ENCODE assay signal across 25 mouse cellular contexts in the genomic region with DNA sequence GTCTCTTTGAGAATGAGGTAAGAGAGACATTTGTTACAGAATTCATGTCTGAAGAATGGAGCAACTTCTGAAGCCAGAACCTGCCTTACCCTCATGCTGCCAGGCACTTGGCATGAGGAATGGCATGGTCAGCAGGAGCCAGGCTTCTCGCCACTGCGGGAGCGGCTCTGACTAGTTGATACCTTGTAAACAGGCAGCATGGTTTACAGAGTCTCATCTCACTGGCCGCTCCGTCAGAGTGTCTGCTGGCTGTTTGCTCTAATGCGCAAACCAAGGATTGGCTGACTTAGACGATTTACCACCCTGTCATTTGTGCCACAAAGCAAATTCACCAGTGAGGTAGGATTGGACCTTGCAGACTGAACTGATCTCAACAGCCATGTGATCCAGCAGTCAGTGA. TPM values are rescaled to one million over a fixed set of nuclear protein-coding genes. Genes with fewer than 3 reads are reported as not detected.
DNase-seq lines count a peak whose midpoint lies in the region; TF ChIP-seq lines count a peak whose summit lies in the region.
"Had no signal": no experiment of that assay in that cellular context is flagged by ENCODE, and none has a peak within 500 bp of the region (broad histone marks: within the 10 kb centered on the region; RNA-seq: fewer than 3 reads in every experiment).

No protein-coding gene starts in this region.

- DNase-seq in gastrocnemius, adult 18-20 months (ENCODE audit: low spot score): peak; percentile 56
- no peak for DNase-seq in gastrocnemius, postnatal 10 days
- peak; percentile 21 for DNase-seq in adipocyte (ENCODE audit: low spot score)
- peak; percentile 10 to 50 for DNase-seq in gastrocnemius, adult 8-10 months (ENCODE audit: low spot score in 2 of 2)
- no peak for DNase-seq in urinary bladder, adult 18-20 months (ENCODE audit: low spot score in 2 of 2)
- no peak for DNase-seq in frontal cortex, postnatal 25 days (ENCODE audit: low spot score in 2 of 2)
- DNase-seq: adrenal gland, postnatal 10 days; adrenal gland, postnatal 36 days; cerebellum, adult 11 months; cerebellum, adult 2 months; cerebellum, adult 9-11 months; forebrain, postnatal 0 days; heart, adult 11 months; heart, postnatal 10 days; heart, postnatal 36 days; kidney, adult 11 months; kidney, adult 8-10 months had no signal

- H3K27ac ChIP-seq in olfactory bulb, adult 2 months (ENCODE audit: insufficient read depth, low read depth, low read length): peak overlapping the region; percentile 71
- H3K27ac ChIP-seq: embryonic facial prominence, embryonic 12.5 days; embryonic facial prominence, embryonic 15.5 days; heart, embryonic 15.5 days; hindbrain, embryonic 10.5 days; hindbrain, embryonic 13.5 days; intestine, embryonic 15.5 days had no signal

- 37% methylated on average over 7 of the region's 7 CpGs for WGBS in olfactory bulb, adult 2 months

- no peak overlapping the region for H3K4me3 ChIP-seq in olfactory bulb, adult 2 months (ENCODE audit: insufficient read depth, low read depth, low read length)
- H3K4me3 ChIP-seq: embryonic facial prominence, embryonic 12.5 days; embryonic facial prominence, embryonic 15.5 days; heart, embryonic 12.5 days; heart, embryonic 15.5 days; hindbrain, embryonic 10.5 days; hindbrain, embryonic 13.5 days; intestine, embryonic 15.5 days had no signal

- H3K4me1 ChIP-seq in olfactory bulb, adult 2 months (ENCODE audit: control insufficient read depth, insufficient read depth, low read length): peaks cover 41% of the 10 kb centered on the region

- TF ChIP-seq CTCF in olfactory bulb, adult 2 months (IDR thresholded peaks at IDR 0.05; ENCODE audit: insufficient read depth, low read depth, low read length): no peak

- TF ChIP-seq POLR2A in olfactory bulb, adult 2 months (IDR thresholded peaks at IDR 0.05; ENCODE audit: insufficient read depth, low read depth, low read length): no peak

RNA-seq across cellular contexts. Expression of gene Fam83d, which starts 13.2 kb away (rescaled TPM):
- total RNA-seq in gastrocnemius, adult 18-20 months (2021): 1 to 10 TPM; 2.0 to 4.1 TPM
- 10 to 100 TPM in 1 of 2 experiments, 1 to 10 TPM in 1; 8.6 to 10.4 TPM for total RNA-seq in gastrocnemius, postnatal 10 days (2021)
- total RNA-seq in gastrocnemius, adult 8-10 months (2022): 1 to 10 TPM in 3 of 4 experiments, under 1 TPM in 1; 0.94 to 4.2 (median 2.6) TPM
- polyA plus RNA-seq in olfactory bulb, adult 2 months (2012; ENCODE audit: insufficient read depth, insufficient read length, low replicate concordance, missing spikeins): not detected in 2 replicates

RNA-seq across cellular contexts. Expression of gene Dhx35, which starts 13.5 kb away (rescaled TPM):
- total RNA-seq in gastrocnemius, adult 18-20 months (2021): 10 to 100 TPM in 1 of 2 experiments, 1 to 10 TPM in 1; 9.5 to 10.9 TPM
- total RNA-seq in gastrocnemius, postnatal 10 days (2021): 10 to 100 TPM in 1 of 2 experiments, 1 to 10 TPM in 1; 8.2 to 12.9 TPM
- 10 to 100 TPM in 2 of 4 experiments, 1 to 10 TPM in 2; 6.8 to 13.9 (median 8.7) TPM for total RNA-seq in gastrocnemius, adult 8-10 months (2022)
- not detected in 2 replicates for polyA plus RNA-seq in olfactory bulb, adult 2 months (2012; ENCODE audit: insufficient read depth, insufficient read length, low replicate concordance, missing spikeins)

Comparison
In these comparisons a context has a peak if more than half of its experiments do, and no peak if none do; other contexts are left out.
1. DNase-seq: peak in gastrocnemius, adult 18-20 months (single experiment), adipocyte (single experiment) and gastrocnemius, adult 8-10 months (2 of 2); none in gastrocnemius, postnatal 10 days (single experiment), urinary bladder, adult 18-20 months (0 of 2) and frontal cortex, postnatal 25 days (0 of 2).